Mouse (Mus musculus): Measurements from ENCODE around the gene 1700001C19Rik.

DNA sequence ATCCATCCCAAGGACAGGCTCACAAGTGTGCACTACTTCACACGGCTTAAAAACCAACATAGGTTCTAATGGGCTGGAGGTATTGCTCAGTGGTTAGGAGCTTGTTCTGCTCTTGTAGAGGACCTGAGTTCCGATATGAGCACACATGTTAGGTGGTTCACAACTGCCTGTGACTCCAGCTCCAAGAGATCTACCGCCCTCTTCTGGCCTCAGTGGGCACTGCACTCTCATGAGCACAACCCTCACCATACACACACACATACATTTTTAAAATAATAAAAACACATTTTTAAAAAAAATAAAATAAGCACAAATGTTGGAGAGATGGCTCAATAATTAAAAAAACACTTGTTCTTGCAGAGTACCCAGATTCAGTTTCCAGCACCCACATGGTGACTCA, 53.1 kb downstream of the 1700001C19Rik start:
- TF ChIP-seq FLI1 (IDR thresholded peaks at IDR 0.05; ENCODE audit: low read length) (no peak), GATA1 (IDR thresholded peaks at IDR 0.05; ENCODE audit: borderline replicate concordance, low read length) (no peak)

Measured in megakaryocyte, embryonic 14.5 days (primary cell).